Mouse (Mus musculus) C2C12 (cell line): ENCODE measurements around the gene Cabin1. TPM values are rescaled to one million over a fixed set of nuclear protein-coding genes. Genes with fewer than 3 reads are reported as not detected.

Experiments used
- H3K27me3 ChIP-seq: one replicate; pipeline ENCODE4 v1.6.1; 2011; ENCODE audit not compliant: control insufficient read depth, insufficient read depth, insufficient read length
- H3K36me3 ChIP-seq: one replicate; pipeline ENCODE4 v1.6.1; 2011; ENCODE audit not compliant: control insufficient read depth, insufficient read depth
- H3K4me3 ChIP-seq: one replicate; pipeline ENCODE4 v1.5.1; 2011; ENCODE audit warnings: mild to moderate bottlenecking, control low read depth; ENCODE audit not compliant: poor library complexity, insufficient read depth, severe bottlenecking
- H3K79me2 ChIP-seq: one replicate; pipeline ENCODE4 v1.6.1; 2011; ENCODE audit not compliant: control insufficient read depth, insufficient read depth
- H3K79me3 ChIP-seq: one replicate; pipeline ENCODE4 v1.6.1; 2011; ENCODE audit warnings: low read depth, control low read depth
- H3ac ChIP-seq: one replicate; pipeline ENCODE3; 2011; ENCODE audit warnings: low read depth; ENCODE audit not compliant: control insufficient read depth, insufficient read length
- CEBPB ChIP-seq: IDR thresholded peaks from one replicate; pipeline ENCODE4 v1.6.1; 2011; ENCODE audit warnings: low read depth, mild to moderate bottlenecking, control low read depth, moderate library complexity
- CTCF ChIP-seq: IDR thresholded peaks from one replicate; pipeline ENCODE4 v1.5.1; 2011; ENCODE audit not compliant: control insufficient read depth, insufficient read depth, insufficient read length
- FOSL1 ChIP-seq: IDR thresholded peaks from one replicate; pipeline ENCODE4 v1.8.0; 2011; ENCODE audit warnings: mild to moderate bottlenecking, low read length; ENCODE audit not compliant: poor library complexity, insufficient read depth, severe bottlenecking
- MAX ChIP-seq: IDR thresholded peaks from one replicate; pipeline ENCODE4 v1.6.1; 2011; ENCODE audit warnings: mild to moderate bottlenecking, control low read depth
- MYOD1 ChIP-seq: IDR thresholded peaks from one replicate; pipeline ENCODE4 v1.6.1; 2011; ENCODE audit warnings: low read depth; ENCODE audit not compliant: control insufficient read depth, insufficient read length
- MYOG ChIP-seq: IDR thresholded peaks from one replicate; pipeline ENCODE4 v1.6.1; 2011; ENCODE audit not compliant: control insufficient read depth, insufficient read length; ENCODE audit errors: extremely low read depth
- USF1 ChIP-seq: IDR thresholded peaks from one replicate; pipeline ENCODE4 v1.6.1; 2011; ENCODE audit warnings: low read depth, mild to moderate bottlenecking, control low read depth, moderate library complexity
- polyA plus RNA-seq: library from polyadenylated mRNA; unstranded; fragments of >200 nt; fragmentation: generic; extraction: Trizol; gene quantifications from one replicate; pipeline ENCODE4 v1.2.1, GENCODE M21; 2012; ENCODE audit warnings: missing spikeins

Gene Cabin1
- polyA plus RNA-seq, 1 experiment = 24.5 TPM

GRCm38 (mm10) chr10:75642436-75642835 is 121.7 kb downstream of the Cabin1 start:
- Histone ChIP-seq H3K79me3 (no peaks in the 10 kb centered on the region), H3K27me3 (peaks cover 7% of the 10 kb centered on the region), H3K36me3 (peaks cover 5% of the 10 kb centered on the region), H3ac (no peak overlapping the region), H3K79me2 (no peaks in the 10 kb centered on the region), H3K4me3 (no peak overlapping the region)
- TF ChIP-seq MYOG = no peak
- TF ChIP-seq MYOD1 = no peak
- no peak for TF ChIP-seq USF1
- TF ChIP-seq CTCF = no peak
- TF ChIP-seq MAX = no peak
- TF ChIP-seq CEBPB = no peak
- TF ChIP-seq FOSL1 = no peak

- TF ChIP-seq MAX = no peak
- TF ChIP-seq CEBPB = no peak
- no peak for TF ChIP-seq FOSL1
- no peak for TF ChIP-seq MYOG
- TF ChIP-seq CTCF = no peak
- TF ChIP-seq USF1 = no peak
- TF ChIP-seq MYOD1 = no peak
- no peak overlapping the region for H3K4me3 ChIP-seq
- no peak overlapping the region for H3ac ChIP-seq
- H3K79me3 ChIP-seq = no peaks in the 10 kb centered on the region
- H3K36me3 ChIP-seq = peaks cover 5% of the 10 kb centered on the region
- H3K27me3 ChIP-seq = peaks cover 8% of the 10 kb centered on the region
- no peaks in the 10 kb centered on the region for H3K79me2 ChIP-seq
These were observed 122.4 kb downstream of the Cabin1 start for GRCm38 (mm10) chr10:75641721-75642222.

GRCm38 (mm10) chr10:75637711-75638110 is 126.4 kb downstream of the Cabin1 start:
- Histone ChIP-seq H3K79me3 (no peaks in the 10 kb centered on the region), H3ac (no peak overlapping the region), H3K36me3 (no peaks in the 10 kb centered on the region), H3K4me3 (no peak overlapping the region), H3K79me2 (no peaks in the 10 kb centered on the region), H3K27me3 (peaks cover 8% of the 10 kb centered on the region)
- TF ChIP-seq MAX (no peak), MYOG (no peak), CEBPB (no peak), CTCF (no peak), USF1 (no peak), MYOD1 (no peak), FOSL1 (no peak)

GRCm38 (mm10) chr10:75636084-75636786 is 127.9 kb downstream of the Cabin1 start:
- Histone ChIP-seq H3K79me2 (no peaks in the 10 kb centered on the region), H3K27me3 (peaks cover 8% of the 10 kb centered on the region), H3K36me3 (no peaks in the 10 kb centered on the region), H3K79me3 (no peaks in the 10 kb centered on the region), H3K4me3 (no peak overlapping the region), H3ac (no peak overlapping the region)
- TF ChIP-seq MYOD1 (no peak), MAX (no peak), CTCF (no peak), CEBPB (no peak), FOSL1 (no peak), MYOG (no peak), USF1 (no peak)

- peaks cover 8% of the 10 kb centered on the region for H3K27me3 ChIP-seq
- no peak overlapping the region for H3K4me3 ChIP-seq
- peak; percentile 56 for TF ChIP-seq CTCF
- TF ChIP-seq MYOG = no peak
- H3K36me3 ChIP-seq = no peaks in the 10 kb centered on the region
- no peaks in the 10 kb centered on the region for H3K79me3 ChIP-seq
- H3ac ChIP-seq = no peak overlapping the region
- H3K79me2 ChIP-seq = no peaks in the 10 kb centered on the region
These were observed 128.5 kb downstream of the Cabin1 start for GRCm38 (mm10) chr10:75635693-75636055.

GRCm38 (mm10) chr10:75635019-75635692 is 129.0 kb downstream of the Cabin1 start:
- Histone ChIP-seq H3K36me3 (no peaks in the 10 kb centered on the region), H3K27me3 (peaks cover 8% of the 10 kb centered on the region), H3K79me2 (no peaks in the 10 kb centered on the region), H3ac (no peak overlapping the region), H3K79me3 (no peaks in the 10 kb centered on the region), H3K4me3 (no peak overlapping the region)
- no peak for TF ChIP-seq FOSL1
- TF ChIP-seq MYOG = no peak
- TF ChIP-seq USF1 = no peak
- no peak for TF ChIP-seq CEBPB
- TF ChIP-seq MAX = no peak
- TF ChIP-seq MYOD1 = no peak
- no peak for TF ChIP-seq CTCF
